Mouse (Mus musculus) heart, postnatal 10 days (tissue): Measurements from ENCODE around the gene Tbc1d14. TPM values are rescaled to one million over a fixed set of nuclear protein-coding genes. Genes with fewer than 3 reads are reported as not detected.

Source experiments
- DNase-seq, 2 experiments: peaks; one replicate each; pipeline ENCODE4 v3.0.0; 2021
- intact Hi-C: fragments of 180-260 bp; cut with DNase I; formaldehyde crosslinking; loops from one replicate; pipeline ENCODE4 v1.15.1; 2025
- total RNA-seq, 2 experiments: library from RNA; stranded (reverse); gene quantifications; 2 replicates each; pipeline ENCODE4 v1.2.3; 2021

Gene Tbc1d14
- total RNA-seq, 2 experiments from 2014 or later: 19.4 to 22.8 TPM

- intact Hi-C loops: no loop called here
- DNase-seq: no peak
Observed at GRCm38 (mm10) chr5:36477486-36477885, 115.6 kb downstream of the Tbc1d14 start.

- DNase-seq: peak; percentile 67 to 84
- intact Hi-C loops: no loop called here
Observed at GRCm38 (mm10) chr5:36474283-36474682, 118.8 kb downstream of the Tbc1d14 start.

GRCm38 (mm10) chr5:36472876-36473655 lies 120.0 kb downstream of the Tbc1d14 start:
- intact Hi-C loops: no loop called here
- DNase-seq: no peak

GRCm38 (mm10) chr5:36471206-36471605 lies 121.9 kb downstream of the Tbc1d14 start:
- DNase-seq: no peak
- intact Hi-C loops: no loop called here

- no peak for DNase-seq
- intact Hi-C loops: loop anchor here (5.0 kb wide), 1 partner anchor 116 kb away; no protein-coding TSS in a partner anchor
Observed at GRCm38 (mm10) chr5:36465889-36466288, 127.2 kb downstream of the Tbc1d14 start.

GRCm38 (mm10) chr5:36464709-36465661 lies 128.1 kb downstream of the Tbc1d14 start, which contains the start of gene Grpel1:
Grpel1 (plus strand) TSS chr5:36464998.
- intact Hi-C loops: loop anchor here (1.0 to 5.0 kb wide), 2 partner anchors 24 to 117 kb away; no protein-coding TSS in a partner anchor
- DNase-seq: peak; percentile 99

GRCm38 (mm10) chr5:36463391-36463790 lies 129.7 kb downstream of the Tbc1d14 start:
- no peak for DNase-seq
- intact Hi-C loops: loop anchor here (2.0 kb wide), 2 partner anchors 75 to 279 kb away; no protein-coding TSS in a partner anchor

GRCm38 (mm10) chr5:36462810-36463209 lies 130.3 kb downstream of the Tbc1d14 start:
- DNase-seq: peak; percentile 79 to 88
- intact Hi-C loops: loop anchor here (2.0 kb wide), 2 partner anchors 76 to 280 kb away; no protein-coding TSS in a partner anchor

- DNase-seq: no peak
- intact Hi-C loops: no loop called here
Observed at GRCm38 (mm10) chr5:36461231-36461630, 131.8 kb downstream of the Tbc1d14 start.

- no peak for DNase-seq
- intact Hi-C loops: no loop called here
Observed at GRCm38 (mm10) chr5:36460712-36461111, 132.4 kb downstream of the Tbc1d14 start.

GRCm38 (mm10) chr5:36458926-36459325 lies 134.2 kb downstream of the Tbc1d14 start:
- peak; percentile 51 to 69 for DNase-seq
- intact Hi-C loops: no loop called here

GRCm38 (mm10) chr5:36457706-36458105 lies 135.4 kb downstream of the Tbc1d14 start:
- no peak for DNase-seq
- intact Hi-C loops: no loop called here

GRCm38 (mm10) chr5:36452821-36453220 lies 140.3 kb downstream of the Tbc1d14 start:
- DNase-seq: no peak
- intact Hi-C loops: no loop called here

GRCm38 (mm10) chr5:36451872-36452389 lies 141.1 kb downstream of the Tbc1d14 start:
- intact Hi-C loops: no loop called here
- DNase-seq: no peak

GRCm38 (mm10) chr5:36451119-36451518 lies 142.0 kb downstream of the Tbc1d14 start:
- intact Hi-C loops: no loop called here
- DNase-seq: no peak

- intact Hi-C loops: no loop called here
- peak; percentile 57 to 64 for DNase-seq
Observed at GRCm38 (mm10) chr5:36449710-36450358, 143.2 kb downstream of the Tbc1d14 start.

- intact Hi-C loops: no loop called here
- DNase-seq: no peak
Observed at GRCm38 (mm10) chr5:36447872-36448271, 145.2 kb downstream of the Tbc1d14 start.

- intact Hi-C loops: no loop called here
- no peak for DNase-seq
Observed at GRCm38 (mm10) chr5:36446166-36446890, 146.7 kb downstream of the Tbc1d14 start.

GRCm38 (mm10) chr5:36445028-36445427 lies 148.0 kb downstream of the Tbc1d14 start:
- DNase-seq: no peak
- intact Hi-C loops: no loop called here

- intact Hi-C loops: no loop called here
- no peak for DNase-seq
Observed at GRCm38 (mm10) chr5:36444611-36445010, 148.5 kb downstream of the Tbc1d14 start.
